In the genomic region with DNA sequence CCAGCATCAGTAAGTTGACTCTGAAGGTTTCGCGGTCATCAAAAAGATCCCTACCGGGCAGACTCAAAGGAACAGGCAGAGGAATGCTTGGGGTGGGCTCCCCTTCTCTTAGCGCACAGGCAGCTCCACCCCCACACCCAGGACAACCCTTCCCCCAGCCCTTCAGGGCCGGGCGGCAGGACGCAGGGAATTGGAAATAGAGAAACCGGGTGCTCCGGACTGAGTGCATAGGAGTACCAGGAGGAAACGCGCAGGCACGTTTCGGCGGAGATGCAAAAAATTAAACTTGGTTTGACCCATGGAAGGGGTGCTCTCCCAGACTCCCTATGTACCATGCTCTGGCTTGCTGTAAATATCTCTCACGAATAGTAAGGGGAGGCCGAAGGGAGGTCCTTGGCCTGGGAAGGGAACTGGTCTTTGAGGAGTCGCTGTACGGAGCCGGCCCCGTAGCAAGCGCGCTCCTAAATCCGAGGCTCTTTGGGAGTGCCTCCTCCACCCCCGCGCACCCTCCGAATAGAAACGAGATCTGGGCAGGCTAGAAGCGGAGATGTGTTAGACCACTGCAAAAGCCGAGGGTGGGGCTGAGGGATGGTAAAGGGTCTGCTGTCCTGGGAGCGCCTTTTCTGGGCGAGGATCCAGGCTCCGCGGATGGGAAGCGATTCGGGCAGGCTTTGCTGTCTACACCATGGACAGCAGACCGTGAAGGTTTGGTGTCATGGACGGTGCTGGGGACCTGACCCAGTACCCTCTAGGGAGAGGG, we compare ENCODE assay signal across 9 mouse cellular contexts. TPM values are rescaled to one million over a fixed set of nuclear protein-coding genes. Genes with fewer than 3 reads are reported as not detected.
DNase-seq lines count a peak whose midpoint lies in the region; ATAC-seq and TF ChIP-seq lines count a peak whose summit lies in the region.
"Had no signal": no experiment of that assay in that cellular context is flagged by ENCODE, and none has a peak within 500 bp of the region (broad histone marks: within the 10 kb centered on the region; RNA-seq: fewer than 3 reads in every experiment).

No protein-coding gene starts in this region.

- no peak overlapping the region for H3K9ac ChIP-seq in embryonic facial prominence, embryonic 13.5 days
- H3K9ac ChIP-seq in midbrain, postnatal 0 days (replicated peaks; ENCODE audit: low read length, poor library complexity, severe bottlenecking): peak overlapping the region; percentile 98

- no peak overlapping the region for H3K27ac ChIP-seq in embryonic facial prominence, embryonic 13.5 days
- peak overlapping the region; percentile 99 for H3K27ac ChIP-seq in midbrain, postnatal 0 days (ENCODE audit: low read depth, low read length)

- H3K4me3 ChIP-seq in embryonic facial prominence, embryonic 13.5 days: peak overlapping the region; percentile 12; the same call in 1 of the 2 replicates
- H3K4me3 ChIP-seq in midbrain, postnatal 0 days (ENCODE audit: low read depth, low read length): peak overlapping the region; percentile 79

- H3K9me3 ChIP-seq in embryonic facial prominence, embryonic 13.5 days: no peaks in the 10 kb centered on the region
- no peaks in the 10 kb centered on the region for H3K9me3 ChIP-seq in midbrain, postnatal 0 days (ENCODE audit: low read length)

- H3K27me3 ChIP-seq in embryonic facial prominence, embryonic 13.5 days: peaks cover 100% of the 10 kb centered on the region
- no peaks in the 10 kb centered on the region for H3K27me3 ChIP-seq in midbrain, postnatal 0 days (ENCODE audit: insufficient read depth, low read length)

- ATAC-seq in cerebellum, adult (ENCODE audit: insufficient number of reproducible peaks, low FRiP score, low TSS enrichment): no peak
- ATAC-seq in embryonic facial prominence, embryonic 13.5 days (ENCODE audit: insufficient number of reproducible peaks, insufficient read depth, low FRiP score, low TSS enrichment, low read depth): no peak
- ATAC-seq in midbrain, postnatal 0 days (ENCODE audit: low FRiP score): 0 out of 2 replicates have a peak, but pooled peaks have one; percentile 1
- ATAC-seq in CD4-positive, CD25-positive, alpha-beta regulatory T cell, adult 4 months: no peak

- whole genome bisulfite sequencing in embryonic facial prominence, embryonic 13.5 days: under 1% methylated on average over 37 of the region's 37 CpGs
- WGBS in midbrain, postnatal 0 days: 3% methylated on average over 37 of the region's 37 CpGs

- peak; percentile 64 for DNase-seq in cerebellum, adult 11 months
- DNase-seq in layer of hippocampus, adult 8-10 months (ENCODE audit: low spot score in 2 of 2): peak; percentile 71 to 74
- DNase-seq in midbrain, postnatal 0 days (ENCODE audit: low spot score): peak; percentile 48
- DNase-seq in urinary bladder, postnatal 25 days (ENCODE audit: low spot score): no peak
- DNase-seq in urinary bladder, postnatal 36 days (ENCODE audit: low spot score in 2 of 2): no peak

- no peak overlapping the region for H3K4me2 ChIP-seq in embryonic facial prominence, embryonic 13.5 days
- peak overlapping the region; percentile 83 for H3K4me2 ChIP-seq in midbrain, postnatal 0 days (ENCODE audit: low read depth, low read length, poor library complexity, severe bottlenecking)

- H3K4me1 ChIP-seq in embryonic facial prominence, embryonic 13.5 days: peaks cover 25% of the 10 kb centered on the region
- H3K4me1 ChIP-seq in midbrain, postnatal 0 days (ENCODE audit: insufficient read depth, low read length): peaks cover 29% of the 10 kb centered on the region

- TF ChIP-seq CTCF in midbrain, postnatal 0 days (IDR thresholded peaks at IDR 0.05): no peak

- H3K36me3 ChIP-seq in embryonic facial prominence, embryonic 13.5 days: no peaks in the 10 kb centered on the region
- H3K36me3 ChIP-seq in midbrain, postnatal 0 days (ENCODE audit: insufficient read depth, low read length): no peaks in the 10 kb centered on the region; the same call in 1 of the 2 replicates

RNA-seq across cellular contexts. Expression of gene Ythdf1, which starts 29.5 kb away (rescaled TPM):
- 49.1 and 62.8 TPM in 2 replicates for polyA plus RNA-seq in embryonic facial prominence, embryonic 13.5 days (2015; fragmentation: Nextera tagmentation; extraction: Ambion mirVana)
- 10 to 100 TPM; 53.7 to 57.3 (median 55.3) TPM for total RNA-seq in layer of hippocampus, adult 8-10 months (2022)
- total RNA-seq in midbrain, postnatal 0 days (2014; rRNA removed): 32.2 and 38.9 TPM in 2 replicates
- polyA plus RNA-seq in midbrain, postnatal 0 days (2015; fragmentation: Nextera tagmentation; extraction: Ambion mirVana): 50.1 and 56.6 TPM in 2 replicates
- 1 to 10 TPM; 7.5 to 9.2 TPM for polyA plus RNA-seq in CD4-positive, CD25-positive, alpha-beta regulatory T cell, adult 4 months (2017; shearing (Covaris generic))

RNA-seq across cellular contexts. Expression of gene Birc7, which starts 37.6 kb away (rescaled TPM):
- not detected in 2 replicates for polyA plus RNA-seq in embryonic facial prominence, embryonic 13.5 days (2015; fragmentation: Nextera tagmentation; extraction: Ambion mirVana)
- total RNA-seq in layer of hippocampus, adult 8-10 months (2022): under 1 TPM in 3 of 4 experiments, not detected in 1; 0.27 to 0.48 (median 0.31) TPM
- not detected in 2 replicates for total RNA-seq in midbrain, postnatal 0 days (2014; rRNA removed)
- polyA plus RNA-seq in midbrain, postnatal 0 days (2015; fragmentation: Nextera tagmentation; extraction: Ambion mirVana): 0.10 and 0.28 TPM in 2 replicates
- polyA plus RNA-seq in CD4-positive, CD25-positive, alpha-beta regulatory T cell, adult 4 months (2017; shearing (Covaris generic)): not detected
- polyA plus RNA-seq: liver, embryonic 16.5 days had no signal

Comparison
In these comparisons a context has a peak if more than half of its experiments do, and no peak if none do; other contexts are left out.
1. DNase-seq: peak in cerebellum, adult 11 months (single experiment), layer of hippocampus, adult 8-10 months (2 of 2) and midbrain, postnatal 0 days (single experiment); none in urinary bladder, postnatal 25 days (single experiment) and urinary bladder, postnatal 36 days (0 of 2).